Mouse (Mus musculus) lung, postnatal 14 days (tissue): ENCODE results near the gene Fry.

Experiments
- DNase-seq: peaks from one replicate; pipeline ENCODE4 v3.0.0; 2021

Fry gene

GRCm38 (mm10) chr5:150176251-150177015 is 58.0 kb downstream of the Fry start:
- DNase-seq: no peak

GRCm38 (mm10) chr5:150177757-150178156 is 59.3 kb downstream of the Fry start:
- no peak for DNase-seq

DNA sequence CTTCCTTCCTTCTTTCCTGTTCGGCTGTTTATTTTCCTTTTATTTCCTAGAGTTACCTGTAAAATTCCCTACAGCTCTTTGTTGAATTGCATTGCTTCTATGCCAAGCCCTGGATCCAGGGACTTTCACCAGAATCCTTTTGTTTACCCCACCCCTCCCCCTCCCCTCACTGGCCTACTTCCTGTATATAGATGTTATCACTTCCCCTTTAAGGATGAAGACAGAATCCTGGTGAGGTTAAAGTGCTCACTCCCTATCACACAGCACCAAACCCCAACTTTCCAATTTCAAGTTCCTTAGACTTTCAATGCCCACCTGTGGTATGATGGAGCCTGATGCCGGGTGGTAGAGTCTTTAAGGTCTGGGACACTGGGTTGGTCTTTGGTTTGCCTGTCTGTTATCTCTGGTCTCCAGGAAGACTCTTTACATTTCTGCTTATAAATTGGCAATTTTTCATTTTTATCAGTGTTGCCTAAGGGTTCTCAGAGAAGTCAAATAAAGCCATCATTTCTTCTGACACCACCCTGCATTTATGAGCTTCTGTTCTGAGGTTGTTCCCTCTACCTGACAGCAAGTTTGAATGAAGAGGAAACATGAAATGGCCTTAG is 59.9 kb downstream of the Fry start:
- DNase-seq: no peak

DNA sequence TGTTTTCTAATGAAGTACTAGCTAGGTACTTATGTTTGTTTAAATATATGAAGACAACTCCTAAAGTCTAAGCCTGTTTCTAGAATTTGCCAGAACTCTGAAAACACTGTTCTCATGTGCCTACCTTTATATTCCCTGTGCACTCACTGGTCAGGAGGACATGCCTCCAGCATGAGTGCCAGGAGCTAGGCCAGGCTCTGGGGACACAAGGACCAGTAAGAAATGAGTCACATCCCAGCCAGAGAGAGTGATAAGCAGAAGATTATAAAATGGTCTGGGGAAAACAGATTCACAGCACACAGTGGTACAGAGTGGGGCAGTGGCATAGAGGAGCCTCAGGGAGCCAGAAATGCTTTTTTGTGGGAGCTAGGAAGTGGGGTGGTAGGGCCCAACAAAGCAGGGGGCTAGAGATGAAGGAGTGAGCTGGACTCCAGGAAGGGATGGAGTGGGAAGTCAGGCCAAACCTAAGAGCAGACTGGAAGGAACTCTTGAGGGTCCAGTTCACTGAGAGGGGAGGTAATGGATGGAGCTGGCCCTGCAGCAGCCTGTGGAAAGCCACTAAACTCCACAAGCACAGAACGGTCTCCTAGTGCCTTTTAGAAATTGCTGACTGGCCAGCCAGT is 62.7 kb downstream of the Fry start:
- DNase-seq: no peak

DNA sequence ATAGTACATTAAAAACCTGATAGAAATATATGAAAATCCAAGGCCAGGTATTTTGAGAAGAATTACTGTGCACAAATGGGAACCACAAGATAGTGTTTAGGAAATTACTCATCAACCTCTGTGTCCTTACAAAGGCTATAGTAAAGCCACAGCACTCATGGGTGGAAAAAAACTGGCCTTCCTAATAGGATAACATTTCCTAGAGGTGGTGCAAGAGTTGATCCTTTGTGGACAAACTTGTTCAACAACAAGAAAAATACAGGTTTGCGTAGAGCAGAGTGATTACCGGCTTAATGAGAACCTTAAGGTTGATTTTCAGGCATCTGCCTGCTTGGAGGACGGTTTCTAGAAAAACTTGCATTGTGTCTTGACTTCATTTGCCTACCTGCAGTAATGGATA is 66.5 kb downstream of the Fry start:
- DNase-seq: no peak

DNA sequence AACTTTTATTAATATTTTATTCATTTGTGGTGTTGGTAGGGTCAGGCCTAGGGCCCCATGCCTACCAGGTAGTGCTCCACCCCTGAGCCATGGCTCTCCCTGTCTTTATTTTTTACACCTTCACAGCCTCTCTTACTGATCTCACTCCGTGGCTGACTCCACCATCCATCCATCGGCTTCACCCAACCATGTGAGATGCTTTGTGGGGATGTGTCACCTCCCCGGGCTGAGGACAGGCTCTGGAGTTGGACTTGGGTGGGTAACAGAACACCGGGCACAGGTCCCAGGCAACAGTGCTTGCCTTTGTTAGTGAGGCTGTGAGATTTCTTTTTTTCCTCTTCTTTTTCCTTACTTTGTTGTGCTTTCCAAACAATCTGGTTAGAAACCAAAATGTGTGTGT is 67.7 kb downstream of the Fry start:
- DNase-seq: no peak

- no peak for DNase-seq
These were observed 68.2 kb downstream of the Fry start for GRCm38 (mm10) chr5:150186676-150187075.

GRCm38 (mm10) chr5:150188031-150188430 is 69.6 kb downstream of the Fry start:
- no peak for DNase-seq

GRCm38 (mm10) chr5:150190454-150191358 is 72.3 kb downstream of the Fry start:
- DNase-seq: no peak

DNA sequence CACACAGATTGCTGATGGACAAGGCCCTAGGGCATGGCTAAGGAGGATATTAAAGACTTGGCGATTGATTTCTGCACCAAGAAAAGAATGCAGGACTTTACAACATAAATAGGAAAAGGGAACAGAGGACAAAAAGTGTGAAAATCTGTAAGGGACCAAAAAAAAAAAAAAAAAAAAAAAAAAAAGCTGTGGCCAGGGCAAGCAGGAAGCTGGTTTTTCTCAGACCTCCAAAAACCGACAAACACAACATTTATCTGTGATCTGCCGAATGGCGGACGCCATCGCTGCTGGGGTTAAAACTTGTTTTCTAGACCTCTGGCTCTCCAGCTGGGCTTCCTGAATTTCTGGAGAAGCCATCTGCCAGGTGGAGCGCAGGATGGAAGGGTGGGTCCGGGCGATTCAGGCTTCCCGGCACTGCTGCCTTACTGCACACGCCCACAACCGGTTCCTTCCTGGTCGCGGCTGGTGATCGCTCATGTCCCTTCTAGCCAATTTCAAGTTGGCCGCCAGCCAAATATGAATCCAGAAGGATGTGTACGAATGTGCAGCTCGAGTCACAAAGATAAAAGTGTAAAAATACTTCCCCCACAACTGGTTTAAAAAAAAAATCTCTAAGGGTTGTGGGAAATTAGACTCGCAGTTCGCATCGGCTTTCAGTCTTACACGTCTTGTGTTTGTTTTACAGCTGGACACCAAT is 77.2 kb downstream of the Fry start:
- peak; percentile 82 for DNase-seq

- DNase-seq: peak; percentile 53
These were observed 77.8 kb downstream of the Fry start for GRCm38 (mm10) chr5:150196211-150196585.

DNA sequence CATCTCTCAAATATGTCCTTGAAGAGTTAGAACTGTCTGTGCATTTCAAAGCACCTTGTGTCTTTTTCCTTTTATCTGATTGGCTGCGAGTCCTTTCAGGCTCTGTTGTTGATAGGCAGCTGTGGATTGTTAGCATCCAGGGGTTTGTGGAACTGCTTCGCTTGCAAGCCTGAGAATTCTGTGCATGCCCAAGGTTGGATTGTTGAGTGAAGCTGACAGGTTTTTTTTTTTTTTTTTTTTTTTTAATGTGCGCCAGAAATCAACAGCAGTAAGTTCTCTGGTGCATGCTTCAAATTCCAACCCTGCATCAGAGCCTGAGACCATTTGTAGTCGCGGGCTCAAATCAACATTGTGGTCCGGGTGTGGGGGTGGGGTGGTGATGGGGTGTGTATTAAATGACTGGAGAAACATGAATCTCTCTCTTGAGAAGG is 78.5 kb downstream of the Fry start:
- DNase-seq: no peak

- DNase-seq: no peak
These were observed 88.3 kb downstream of the Fry start for GRCm38 (mm10) chr5:150206749-150207148.

DNA sequence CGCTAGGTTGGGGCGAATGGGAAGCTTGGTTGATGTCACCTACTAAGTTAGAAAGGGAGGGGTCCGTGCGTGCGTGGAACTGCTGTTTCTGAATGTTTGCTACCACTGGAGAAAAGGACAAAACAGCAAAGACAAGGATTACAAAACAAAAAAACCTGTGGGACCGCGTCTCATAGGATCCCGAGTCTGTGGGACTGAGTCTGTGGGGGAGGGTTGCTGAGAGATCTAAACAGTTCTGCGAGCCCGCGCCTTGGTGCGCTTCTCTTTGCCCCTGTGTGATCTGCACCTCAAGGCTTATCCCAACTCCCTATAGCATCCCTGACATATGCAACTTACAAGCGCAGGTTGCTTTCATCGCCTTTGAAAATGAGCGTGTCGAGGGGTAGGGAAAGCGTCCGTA is 89.2 kb downstream of the Fry start:
- no peak for DNase-seq

DNA sequence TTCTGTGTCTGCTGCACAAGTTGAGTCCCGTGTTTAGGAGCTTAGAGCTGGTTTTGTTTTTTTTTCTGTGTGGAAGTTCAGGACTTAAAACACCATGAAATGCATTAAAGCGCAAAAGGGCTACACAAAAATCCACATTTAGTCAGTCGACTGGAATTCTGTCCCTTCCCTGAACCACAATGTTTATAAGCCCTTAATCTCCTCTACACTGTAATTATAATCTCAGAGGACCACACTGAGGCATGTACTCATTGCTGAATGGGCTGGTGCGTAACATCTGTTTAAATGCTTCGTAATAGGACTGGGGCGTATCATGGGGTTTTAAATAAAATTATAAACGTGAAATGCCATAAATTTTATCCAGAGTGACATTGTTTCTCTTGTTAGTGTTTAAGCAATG is 89.6 kb downstream of the Fry start:
- DNase-seq: no peak

DNA sequence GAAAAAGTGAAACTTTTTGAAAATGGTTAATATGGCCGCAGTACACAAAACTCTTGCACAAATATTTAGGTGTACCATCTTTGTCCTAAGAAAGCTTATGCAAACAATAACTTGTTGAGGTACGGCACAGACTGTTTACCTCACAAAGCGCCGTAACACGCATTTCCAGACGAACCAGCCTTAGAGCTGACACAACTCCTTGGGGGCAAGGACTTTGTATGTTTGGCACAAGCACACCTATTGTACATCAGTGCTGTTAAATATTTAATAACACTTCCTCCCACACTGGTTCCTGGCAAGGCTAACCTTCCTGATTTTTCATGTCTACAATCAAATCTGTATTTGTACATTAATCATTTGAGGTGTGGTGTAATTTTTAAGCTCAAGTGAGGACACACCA is 95.6 kb downstream of the Fry start:
- no peak for DNase-seq

DNA sequence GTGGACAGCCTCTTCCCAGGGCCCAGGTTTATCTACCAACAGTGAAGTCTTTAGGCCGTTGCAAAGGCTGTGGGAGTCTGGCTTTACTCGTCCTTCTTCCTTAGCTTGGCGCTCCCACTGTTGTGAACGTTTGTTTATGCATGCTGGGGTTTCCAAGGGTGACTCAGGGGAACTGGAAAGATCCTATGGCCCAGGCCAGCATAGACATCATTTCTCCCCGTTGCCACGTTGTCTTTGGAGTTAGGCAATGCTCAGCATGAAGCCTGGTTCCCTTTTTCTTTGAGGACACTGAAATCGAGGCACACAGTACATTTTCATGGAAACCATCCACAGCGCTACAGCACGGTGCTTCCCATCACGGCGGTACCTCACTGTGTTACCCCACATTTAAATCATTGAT is 97.6 kb downstream of the Fry start:
- peak; percentile 24 for DNase-seq

GRCm38 (mm10) chr5:150219457-150219856 is 101.0 kb downstream of the Fry start:
- DNase-seq: no peak

- DNase-seq: peak; percentile 37
These were observed 101.9 kb downstream of the Fry start for GRCm38 (mm10) chr5:150220333-150220732.

DNA sequence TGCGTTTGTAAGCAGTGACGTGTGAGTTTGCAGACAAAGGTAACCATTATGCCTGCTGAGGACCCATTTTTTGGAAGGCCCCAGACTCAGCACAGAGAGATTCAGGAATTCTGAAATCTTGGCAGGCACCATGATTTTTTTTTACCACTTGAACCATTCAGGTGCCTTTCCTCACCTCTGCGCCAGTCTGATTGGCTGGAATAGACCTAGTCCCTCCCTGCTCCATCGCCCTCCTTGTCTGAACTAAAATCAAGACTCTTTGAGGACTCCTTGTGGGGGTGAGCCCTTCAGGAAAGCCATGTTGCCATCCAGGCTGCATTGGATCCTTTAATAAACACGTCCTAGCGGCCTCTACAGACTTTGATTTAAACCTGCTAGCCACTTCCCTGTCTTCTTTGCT is 103.4 kb downstream of the Fry start:
- no peak for DNase-seq

GRCm38 (mm10) chr5:150223546-150224239 is 105.2 kb downstream of the Fry start:
- DNase-seq: no peak

- DNase-seq: no peak
These were observed 110.6 kb downstream of the Fry start for GRCm38 (mm10) chr5:150229086-150229485.
